Mouse (Mus musculus): ENCODE measurements at regions not wholly inside any gene's neighbourhood (a gene's known extent, or its start where the extent isn't known, plus 50 kb on each side); places are given as distances from the start of the nearest gene placed in this dataset.
"Not testable (repeated sequence)": the region's sequence is repeated elsewhere in the genome, so short reads cannot be mapped to it uniquely, and the experiment has no call there.

- peak; percentile 14 for DNase-seq
Observed at GRCm38 (mm10) chr17:81319605-81320004, 122.0 kb upstream of the Gm11096 start.

- no peak for DNase-seq
Observed at GRCm38 (mm10) chr17:81316655-81317054, 124.9 kb upstream of the Gm11096 start.

GRCm38 (mm10) chr17:81305880-81306279, 135.7 kb upstream of the Gm11096 start:
- DNase-seq = no peak

GRCm38 (mm10) chr17:81304574-81304973, 137.0 kb upstream of the Gm11096 start:
- DNase-seq = no peak

- DNase-seq = no peak
Observed at GRCm38 (mm10) chr17:81302490-81302889, 139.1 kb upstream of the Gm11096 start.

GRCm38 (mm10) chr17:81291829-81292228, 149.7 kb upstream of the Gm11096 start:
- DNase-seq = no peak

- no peak for DNase-seq
Observed at GRCm38 (mm10) chr17:81282543-81282942, 159.0 kb upstream of the Gm11096 start.

- no peak for DNase-seq
Observed at GRCm38 (mm10) chr17:81270235-81270634, 171.3 kb upstream of the Gm11096 start.

GRCm38 (mm10) chr17:81261957-81262356, 179.6 kb upstream of the Gm11096 start:
- DNase-seq = no peak

GRCm38 (mm10) chr17:81260036-81260435, 181.5 kb upstream of the Gm11096 start:
- no peak for DNase-seq

GRCm38 (mm10) chr17:81256106-81256505, 185.5 kb upstream of the Gm11096 start:
- no peak for DNase-seq

- no peak for DNase-seq
Observed at GRCm38 (mm10) chr17:81250748-81251147, 185.9 kb upstream of the Thumpd2 start.

GRCm38 (mm10) chr17:81246156-81246555, 181.3 kb upstream of the Thumpd2 start:
- DNase-seq = no peak

- DNase-seq = not testable (repeated sequence)
Observed at GRCm38 (mm10) chr17:81231771-81232170, 166.9 kb upstream of the Thumpd2 start.

- no peak for DNase-seq
Observed at GRCm38 (mm10) chr17:81225281-81225680, 160.4 kb upstream of the Thumpd2 start.

GRCm38 (mm10) chr17:81221436-81221835, 156.6 kb upstream of the Thumpd2 start:
- no peak for DNase-seq

GRCm38 (mm10) chr17:81214844-81215243, 150.0 kb upstream of the Thumpd2 start:
- DNase-seq = no peak

- DNase-seq = no peak
Observed at GRCm38 (mm10) chr17:81212043-81212442, 147.2 kb upstream of the Thumpd2 start.

- DNase-seq = no peak
Observed at GRCm38 (mm10) chr17:81210389-81210788, 145.5 kb upstream of the Thumpd2 start.

- no peak for DNase-seq
Observed at GRCm38 (mm10) chr17:81209323-81209722, 144.4 kb upstream of the Thumpd2 start.

- DNase-seq = no peak
Observed at GRCm38 (mm10) chr17:81201052-81201451, 136.2 kb upstream of the Thumpd2 start.

GRCm38 (mm10) chr17:81194006-81194405, 129.1 kb upstream of the Thumpd2 start:
- DNase-seq = peak; percentile 7

- peak; percentile 88 for DNase-seq
Observed at GRCm38 (mm10) chr17:81193230-81193871, 128.5 kb upstream of the Thumpd2 start.

- peak; percentile 47 for DNase-seq
Observed at GRCm38 (mm10) chr17:81189996-81190395, 125.1 kb upstream of the Thumpd2 start.

- DNase-seq = no peak
Observed at GRCm38 (mm10) chr17:81185685-81186084, 120.8 kb upstream of the Thumpd2 start.
